Mouse (Mus musculus): ENCODE results near the gene Ankdd1a.

DNA sequence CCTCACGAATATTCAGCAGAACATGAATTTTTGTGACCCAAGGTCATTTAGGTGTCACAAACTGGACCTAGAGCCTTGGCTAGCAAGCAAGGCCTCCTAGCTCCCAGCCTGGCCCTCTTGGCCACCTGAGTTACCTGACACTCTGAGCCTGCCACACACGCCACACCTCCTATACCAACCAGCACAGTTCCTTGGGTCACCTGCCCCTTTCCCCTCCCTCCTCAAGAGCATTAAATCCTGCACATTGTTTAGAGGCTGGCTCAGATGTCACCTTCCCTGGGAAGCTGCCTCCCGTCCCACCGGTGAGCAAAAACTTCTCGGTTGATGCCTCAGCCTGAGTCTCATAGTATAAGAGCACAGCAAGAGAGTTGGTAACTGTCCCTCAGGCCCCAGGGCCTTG lies 11.3 kb upstream of the Ankdd1a start:
- TF ChIP-seq CHD2 (IDR thresholded peaks at IDR 0.05; ENCODE audit: low read depth, low read length) (no peak), ZNF384 (IDR thresholded peaks at IDR 0.05; ENCODE audit: low read depth, low read length) (no peak), HCFC1 (IDR thresholded peaks at IDR 0.05; ENCODE audit: borderline replicate concordance, insufficient read depth, low read length) (no peak), ZC3H11A (IDR thresholded peaks at IDR 0.05; ENCODE audit: borderline replicate concordance, low read depth, low read length) (no peak), MAFK (IDR thresholded peaks at IDR 0.05; ENCODE audit: insufficient read depth, low read depth, low read length) (no peak)

Data from ES-E14 (cell line).